In the genomic region with DNA sequence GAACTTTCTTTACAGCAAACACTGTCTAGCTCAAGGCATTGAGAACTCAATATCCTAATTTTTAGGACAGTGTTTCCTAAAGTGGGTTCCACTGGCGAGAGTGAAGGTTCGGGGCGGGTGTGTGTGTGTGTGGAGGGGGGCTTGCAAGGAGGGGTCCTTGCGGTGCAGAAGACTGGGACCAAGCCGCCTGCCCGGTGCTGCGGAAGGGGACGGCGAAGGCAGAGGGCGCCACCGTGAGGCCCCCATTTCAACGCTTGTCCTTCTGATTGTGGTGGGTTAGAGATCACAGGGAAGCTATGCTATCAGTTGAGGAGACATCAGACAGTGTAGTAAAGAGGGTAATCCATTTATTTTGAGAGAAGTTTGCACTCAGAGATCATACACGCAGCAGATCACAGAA, we compare ENCODE assay signal across 8 mouse cellular contexts.
DNase-seq lines count a peak whose midpoint lies in the region; ATAC-seq and TF ChIP-seq lines count a peak whose summit lies in the region.

No protein-coding gene starts in this region.

- no peak for TF ChIP-seq POLR2A in cortical plate, adult 2 months (IDR thresholded peaks at IDR 0.05; ENCODE audit: extremely low read depth, insufficient read depth, low read length)

- no peak for DNase-seq in heart, adult 18-20 months
- DNase-seq in midbrain, embryonic 11.5 days (ENCODE audit: low spot score, missing footprints): peak; percentile 94
- no peak for DNase-seq in cerebellum, adult 11 months
- no peak for DNase-seq in adrenal gland, postnatal 36 days
- no peak for DNase-seq in adrenal gland, postnatal 25 days

- no peaks in the 10 kb centered on the region for H3K9me3 ChIP-seq in heart, embryonic 15.5 days (replicated peaks)
- H3K9me3 ChIP-seq in heart, embryonic 16.5 days (replicated peaks; ENCODE audit: control insufficient read depth, low read length): no peaks in the 10 kb centered on the region
- no peaks in the 10 kb centered on the region for H3K9me3 ChIP-seq in midbrain, embryonic 11.5 days (ENCODE audit: control insufficient read depth, low read length)

- no peaks in the 10 kb centered on the region for H3K4me1 ChIP-seq in heart, embryonic 15.5 days (replicated peaks)
- H3K4me1 ChIP-seq in cortical plate, adult 2 months (ENCODE audit: control insufficient read depth, insufficient read depth, low read length): no peaks in the 10 kb centered on the region
- no peaks in the 10 kb centered on the region for H3K4me1 ChIP-seq in heart, embryonic 16.5 days (ENCODE audit: control insufficient read depth, insufficient read depth, low read length)
- H3K4me1 ChIP-seq in midbrain, embryonic 11.5 days (ENCODE audit: control insufficient read depth, insufficient read depth, low read length): peaks cover 16% of the 10 kb centered on the region

- no peaks in the 10 kb centered on the region for H3K36me3 ChIP-seq in heart, embryonic 15.5 days
- no peaks in the 10 kb centered on the region for H3K36me3 ChIP-seq in heart, embryonic 16.5 days (ENCODE audit: control insufficient read depth, insufficient read depth)
- H3K36me3 ChIP-seq in midbrain, embryonic 11.5 days (ENCODE audit: control insufficient read depth, insufficient read depth, low read length): no peaks in the 10 kb centered on the region

- H3K27ac ChIP-seq in heart, embryonic 15.5 days: no peak overlapping the region
- H3K27ac ChIP-seq in cortical plate, adult 2 months (ENCODE audit: insufficient read depth, low read length): no peak overlapping the region
- H3K27ac ChIP-seq in heart, embryonic 16.5 days (ENCODE audit: low read length): no peak overlapping the region
- H3K27ac ChIP-seq in midbrain, embryonic 11.5 days (ENCODE audit: low read depth, low read length): no peak overlapping the region

- 0 out of 2 replicates have a peak, but pooled peaks have one; percentile 6 for TF ChIP-seq CTCF in cortical plate, adult 2 months (IDR thresholded peaks at IDR 0.05; ENCODE audit: extremely low read depth, insufficient read depth, low read length)

- H3K9ac ChIP-seq in heart, embryonic 15.5 days: no peak overlapping the region
- no peak overlapping the region for H3K9ac ChIP-seq in heart, embryonic 16.5 days (ENCODE audit: low read length)
- 0 out of 2 replicates have a peak overlapping the region, but pooled peaks have one; percentile 30 for H3K9ac ChIP-seq in midbrain, embryonic 11.5 days (ENCODE audit: low read length)

- H3K4me2 ChIP-seq in heart, embryonic 15.5 days: peak overlapping the region; percentile 30; the same call in 1 of the 2 replicates
- H3K4me2 ChIP-seq in heart, embryonic 16.5 days (ENCODE audit: low read depth, low read length): peak overlapping the region; percentile 28; the same call in 1 of the 2 replicates
- H3K4me2 ChIP-seq in midbrain, embryonic 11.5 days: peak overlapping the region; percentile 37; the same call in 1 of the 2 replicates

- 3% methylated on average over 13 of the region's 13 CpGs for WGBS in heart, embryonic 15.5 days
- 11% methylated on average over 13 of the region's 13 CpGs for WGBS in heart, embryonic 16.5 days
- WGBS in midbrain, embryonic 11.5 days: under 1% methylated on average over 13 of the region's 13 CpGs

- ATAC-seq in heart, embryonic 15.5 days (replicated peaks; ENCODE audit: insufficient number of reproducible peaks, insufficient read depth, low FRiP score, low read depth): no peak
- ATAC-seq in heart, embryonic 16.5 days (replicated peaks; ENCODE audit: extremely low read depth, insufficient read depth, low FRiP score): no peak
- peak; percentile 91 for ATAC-seq in midbrain, embryonic 11.5 days (ENCODE audit: low FRiP score)

- peaks cover 9% of the 10 kb centered on the region for H3K27me3 ChIP-seq in heart, embryonic 15.5 days
- H3K27me3 ChIP-seq in heart, embryonic 16.5 days (ENCODE audit: control insufficient read depth, insufficient read depth, low read length): peaks cover 4% of the 10 kb centered on the region; the same call in 1 of the 2 replicates
- no peaks in the 10 kb centered on the region for H3K27me3 ChIP-seq in midbrain, embryonic 11.5 days (ENCODE audit: control insufficient read depth, insufficient read depth, low read length)

- H3K4me3 ChIP-seq in heart, embryonic 15.5 days: no peak overlapping the region
- no peak overlapping the region for H3K4me3 ChIP-seq in cortical plate, adult 2 months (ENCODE audit: insufficient read depth, low read length)
- no peak overlapping the region for H3K4me3 ChIP-seq in heart, embryonic 16.5 days (ENCODE audit: low read length)
- no peak overlapping the region for H3K4me3 ChIP-seq in midbrain, embryonic 11.5 days (ENCODE audit: low read depth, low read length)
